Mouse (Mus musculus) c-Kit-positive CD71-positive TER-119-negative erythroid progenitor cells, embryonic 14.5 days (primary cell): Measurements from ENCODE around the gene Ddx24.
"Not testable (repeated sequence)": the region's sequence is repeated elsewhere in the genome, so short reads cannot be mapped to it uniquely, and the experiment has no call there.

ENCODE experiments used
- DNase-seq: peaks from one replicate; pipeline ENCODE4 v3.0.0-alpha.2; 2013; ENCODE audit warnings: low read depth

The Ddx24 gene

DNA sequence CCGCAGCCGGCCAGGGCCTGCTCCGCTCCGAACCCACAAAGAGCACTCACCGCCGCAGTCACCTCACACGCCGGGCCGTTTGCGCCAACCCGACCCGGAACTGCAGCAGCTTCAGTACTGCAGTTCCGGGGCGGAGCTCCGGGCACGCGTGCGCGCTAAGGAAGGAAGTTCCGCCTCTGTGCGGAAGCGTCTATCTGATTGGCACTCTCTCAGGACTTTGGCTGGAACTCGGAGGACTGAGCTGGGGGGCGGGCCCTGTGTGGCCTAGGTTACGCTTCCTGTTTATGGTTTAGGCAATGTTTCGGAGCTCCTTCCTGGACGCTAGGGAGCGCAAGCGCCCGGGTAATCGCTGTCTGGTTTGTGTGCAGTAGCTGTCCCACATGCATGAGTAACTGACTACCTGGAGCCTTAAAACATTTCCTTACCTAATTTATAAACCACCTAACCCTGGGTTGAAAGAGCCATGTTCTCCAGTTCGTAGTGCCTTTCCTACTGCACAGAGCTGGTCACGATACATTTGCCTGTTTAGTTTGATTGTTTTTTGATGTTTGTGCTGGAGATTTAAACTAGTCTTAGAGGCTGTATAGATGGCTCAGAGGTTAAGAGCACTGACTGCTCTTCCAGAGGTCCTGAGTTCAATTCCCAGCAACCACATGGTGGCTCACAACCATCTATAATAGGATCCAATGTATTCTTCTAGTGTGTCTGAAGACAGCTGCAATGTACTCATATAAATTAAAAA is at the start of gene Ddx24:
Ddx24 (minus strand) TSS at position 102 of the 742 bp plus-strand sequence.
- peak; percentile 95 for DNase-seq

DNA sequence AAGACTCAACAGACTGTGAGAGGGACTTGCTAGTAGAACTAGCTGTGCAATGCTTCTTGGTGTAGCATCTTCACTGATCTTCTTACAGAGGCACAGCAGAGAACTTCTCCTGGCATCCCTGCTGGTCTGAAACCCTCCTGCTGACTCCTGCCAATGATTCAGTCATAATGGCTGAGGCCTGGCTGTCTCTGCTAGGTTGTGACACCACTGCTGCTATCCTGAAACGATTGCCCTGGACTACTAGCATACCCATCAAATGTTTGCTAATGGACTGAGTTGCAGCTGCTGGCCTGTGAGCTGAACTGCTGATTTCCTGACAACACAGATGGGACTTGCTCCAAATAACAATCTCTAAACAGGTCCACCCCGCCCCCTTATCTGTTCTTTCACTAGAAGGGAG is 48.9 kb upstream of the Ddx24 start:
- no peak for DNase-seq

DNA sequence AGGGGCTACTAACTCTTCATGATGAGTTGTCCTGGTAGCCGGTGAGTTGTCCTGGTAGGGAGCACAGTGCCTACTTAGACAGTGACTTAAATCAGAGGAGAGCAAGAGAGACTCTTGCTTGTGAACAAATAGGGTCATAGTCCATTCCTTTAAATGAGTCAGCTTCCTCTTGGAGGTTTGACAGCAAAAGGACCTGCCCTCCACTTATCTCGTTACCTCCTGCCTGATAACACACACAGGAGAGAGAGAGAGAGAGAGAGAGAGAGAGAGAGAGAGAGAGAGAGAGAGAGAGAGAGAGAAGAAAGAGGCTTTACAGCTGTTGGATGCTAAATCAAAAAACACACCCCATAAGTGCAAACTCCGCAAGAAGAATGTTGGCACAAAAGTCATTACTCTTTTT is 31.5 kb upstream of the Ddx24 start, which contains the start of gene Ifi27l2b:
Ifi27l2b (minus strand) TSS at position 84 of the 400 bp plus-strand sequence.
- no peak for DNase-seq

DNA sequence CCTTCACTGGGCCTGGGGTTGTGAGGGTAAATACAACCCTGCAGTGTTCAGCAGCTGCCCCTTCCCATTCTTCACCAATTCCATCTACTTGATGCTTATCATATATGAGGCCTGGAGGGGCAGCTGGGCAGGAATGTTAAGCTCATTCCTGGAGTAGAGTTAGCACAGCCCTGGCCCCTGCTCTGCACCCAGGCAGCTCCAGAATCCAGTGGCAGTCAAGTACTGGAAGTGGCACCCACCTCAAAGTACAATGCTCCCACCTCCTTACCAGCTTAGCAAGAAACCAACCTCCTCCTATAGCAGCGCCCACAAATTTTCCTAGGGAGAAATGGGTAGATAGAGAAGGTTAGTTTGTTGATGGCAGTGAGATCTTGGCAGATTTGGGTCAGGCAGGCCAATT is 31.1 kb upstream of the Ddx24 start:
- not testable (repeated sequence) for DNase-seq

DNA sequence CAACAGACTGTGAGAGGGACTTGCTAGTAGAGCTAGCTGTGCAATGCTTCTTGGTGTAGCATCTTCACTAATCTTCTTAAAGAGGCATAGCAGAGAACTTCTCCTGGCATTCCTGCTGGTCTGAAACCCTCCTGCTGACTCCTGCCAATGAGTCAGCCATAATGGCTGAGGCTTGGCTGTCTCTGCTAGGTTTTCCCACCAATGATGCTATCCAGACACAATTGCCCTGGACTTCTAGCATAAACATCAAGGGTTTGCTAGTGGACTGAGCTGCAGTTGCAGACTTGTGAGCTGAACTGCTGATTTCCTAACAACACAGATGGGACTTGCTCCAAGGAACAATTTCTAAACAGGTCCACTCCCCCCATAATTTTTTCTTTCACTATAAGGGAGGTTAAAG is 27.7 kb upstream of the Ddx24 start:
- no peak for DNase-seq

DNA sequence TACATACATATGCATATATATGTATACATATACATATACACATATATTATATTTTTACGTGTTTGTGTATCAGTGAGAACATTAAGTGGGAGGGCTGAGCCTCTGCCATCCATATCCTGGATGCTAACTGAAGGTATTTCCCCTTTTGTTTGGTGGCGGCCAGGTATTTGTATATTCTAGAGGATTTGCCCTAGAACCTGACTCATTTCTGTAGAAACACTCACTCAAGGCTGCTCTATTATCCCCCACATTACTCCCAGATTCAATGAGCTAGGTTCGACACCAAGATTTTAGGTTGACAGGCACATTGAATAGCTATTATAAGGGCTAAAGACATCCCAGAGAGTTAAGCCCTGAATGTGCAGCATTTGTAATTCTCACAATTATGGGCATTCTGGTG is 19.4 kb upstream of the Ddx24 start:
- DNase-seq: no peak

DNA sequence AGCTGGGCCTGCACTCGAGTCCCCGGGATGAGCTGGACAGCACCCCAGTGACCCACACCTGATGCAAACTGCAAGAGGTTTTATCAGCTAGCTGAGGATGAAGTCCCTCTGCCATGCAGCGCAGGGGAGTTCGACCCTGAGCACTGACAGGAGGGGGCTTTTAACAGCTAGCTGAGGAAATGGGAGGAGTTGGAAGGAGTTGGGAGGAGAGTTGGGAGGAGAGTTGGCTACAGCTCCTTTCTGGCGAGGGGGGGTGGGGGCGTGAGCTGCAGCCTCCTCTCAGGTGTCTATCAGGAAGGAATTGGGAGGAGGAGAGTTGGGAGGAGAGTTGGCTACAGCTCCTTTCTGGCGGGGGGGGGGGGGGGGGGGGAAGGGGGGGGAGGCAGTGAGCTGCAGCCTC is 18.6 kb upstream of the Ddx24 start:
- not testable (repeated sequence) for DNase-seq

DNA sequence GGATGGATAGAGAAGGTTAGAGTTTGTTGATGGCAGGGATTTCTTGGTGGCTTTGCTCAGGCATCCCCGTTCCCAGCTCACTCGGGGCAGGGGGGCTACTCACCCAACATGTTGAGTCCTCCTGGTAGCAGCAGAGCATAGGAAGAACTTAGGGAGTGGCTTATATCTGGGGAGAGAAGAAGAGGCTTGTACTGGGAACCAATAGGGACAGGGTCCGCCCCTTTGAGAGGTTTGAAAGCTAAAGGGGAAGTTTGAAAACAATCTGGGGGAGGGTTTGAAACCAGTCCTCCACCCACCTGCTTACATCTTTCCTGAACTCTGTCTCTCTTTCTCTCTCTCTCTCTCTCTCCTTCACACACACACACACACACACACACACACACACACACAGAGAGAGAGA is 17.9 kb upstream of the Ddx24 start, which contains the start of gene Ifi27l2a:
Ifi27l2a (minus strand) TSS at position 157 of the 400 bp plus-strand sequence.
- no peak for DNase-seq

DNA sequence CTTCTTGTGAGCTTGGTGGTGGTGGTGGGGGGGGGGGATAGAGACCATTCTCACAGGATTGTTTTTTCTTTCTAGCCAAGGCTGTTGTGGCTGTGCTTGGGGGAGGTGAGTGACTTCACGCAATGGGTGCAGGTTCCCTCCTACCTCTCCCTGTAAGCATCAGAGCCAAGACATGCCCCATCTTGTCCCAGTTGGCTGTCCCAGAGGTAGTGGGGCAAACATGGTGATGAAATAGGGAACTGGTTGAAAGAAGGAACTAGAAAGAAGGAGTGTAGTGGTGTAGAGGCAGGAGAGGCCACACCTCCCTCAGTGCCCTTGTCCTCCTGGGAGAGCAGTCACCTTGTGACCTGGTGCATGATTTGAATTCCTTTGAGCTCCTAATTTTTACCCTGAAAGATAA is 12.0 kb upstream of the Ddx24 start:
- no peak for DNase-seq

DNA sequence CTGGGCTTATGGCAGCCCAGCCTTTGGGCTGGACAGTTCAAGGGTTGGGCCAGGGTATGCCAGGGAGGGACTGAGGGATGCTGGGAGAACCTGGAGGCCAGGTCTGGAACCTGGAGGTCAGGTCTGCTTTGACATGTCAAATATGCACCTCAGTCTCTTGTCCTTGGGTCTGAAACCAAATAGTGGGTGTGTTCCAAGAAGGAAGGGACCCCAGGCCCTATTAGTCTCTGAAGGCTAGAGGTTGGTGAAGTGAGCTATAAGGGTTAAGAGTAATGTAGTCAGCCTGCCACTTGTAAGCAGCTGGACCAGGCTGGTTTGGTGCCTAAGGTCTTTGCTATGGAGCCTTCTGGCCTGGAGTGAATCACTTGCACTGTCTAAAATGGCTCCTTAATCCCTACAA is 9.2 kb upstream of the Ddx24 start:
- DNase-seq: no peak

DNA sequence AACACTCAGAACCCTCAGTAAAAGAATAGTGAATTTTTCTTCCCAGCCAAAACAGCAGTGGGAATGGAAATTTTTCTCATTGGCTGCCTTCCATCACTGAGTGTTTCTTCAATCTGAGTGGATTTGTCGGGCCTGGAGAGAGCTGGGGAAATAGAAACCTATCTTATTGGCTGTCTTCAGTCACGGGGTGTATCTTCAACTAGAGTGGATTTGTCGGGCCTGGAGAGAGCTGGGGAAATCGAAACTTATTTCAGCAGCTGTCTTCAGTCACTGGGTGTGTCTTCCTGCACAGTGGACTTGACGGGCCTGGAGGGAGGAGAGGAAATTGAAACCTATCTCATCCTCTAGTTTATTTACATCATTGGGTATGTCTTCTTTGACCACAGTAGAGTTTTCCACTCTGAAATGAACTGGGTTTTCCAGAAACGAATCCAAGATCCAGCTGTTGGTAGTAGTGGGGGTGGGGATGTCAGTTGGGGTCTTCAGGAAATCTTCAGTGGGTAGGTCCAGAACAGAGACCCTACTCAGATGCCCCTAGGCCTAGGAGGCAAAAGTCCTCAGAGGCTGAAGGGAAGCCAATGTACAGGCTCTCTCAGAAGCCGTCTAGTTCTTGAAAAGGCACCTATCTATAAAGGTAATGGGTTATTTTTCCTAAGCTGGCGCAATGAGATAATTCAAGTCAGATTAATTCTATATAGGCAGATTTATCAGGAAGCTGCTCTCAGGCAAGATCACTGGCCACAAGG is 8.5 kb upstream of the Ddx24 start, which contains the start of gene Ifi27:
Ifi27 (plus strand) TSS at position 226 of the 746 bp plus-strand sequence.
- peak; percentile 17 for DNase-seq

DNA sequence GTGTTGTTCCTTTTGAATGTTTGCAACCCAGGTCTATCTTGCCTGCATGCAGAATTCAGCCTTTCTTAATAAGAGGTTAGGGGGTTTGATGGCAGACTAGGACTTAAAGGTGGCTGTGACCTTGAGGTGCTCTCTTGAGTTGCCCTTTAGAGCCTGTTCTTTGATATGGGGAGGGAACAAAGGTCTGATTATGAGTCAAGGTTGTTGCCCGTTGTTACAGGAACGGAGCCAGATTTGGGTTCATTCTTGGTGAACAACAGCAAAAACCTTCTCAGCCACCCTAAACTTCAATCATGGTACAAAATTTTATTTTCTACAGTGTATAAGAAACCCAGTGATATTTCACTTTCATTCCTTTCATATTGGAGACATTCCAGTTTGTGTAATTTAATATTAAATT is 7.8 kb upstream of the Ddx24 start:
- no peak for DNase-seq

DNA sequence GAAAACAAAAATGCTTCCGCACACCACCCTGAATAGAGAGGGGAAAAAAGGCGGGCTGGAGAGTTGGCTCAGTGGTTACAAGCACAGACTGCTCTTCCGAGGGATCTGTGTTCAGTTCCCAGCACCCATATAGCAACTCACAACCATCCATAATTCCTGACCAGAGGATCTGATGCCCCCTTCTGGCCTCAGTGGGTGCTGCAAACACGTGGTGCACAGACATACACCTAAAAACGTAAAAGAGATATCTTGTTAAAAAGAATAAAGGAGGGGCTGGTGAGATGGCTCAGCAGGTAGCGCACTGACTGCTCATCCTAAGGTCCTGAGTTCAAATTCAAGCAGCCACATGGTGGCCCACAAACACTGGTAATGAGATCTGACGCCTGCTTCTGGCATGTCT is 1.1 kb upstream of the Ddx24 start:
- DNase-seq: no peak

DNA sequence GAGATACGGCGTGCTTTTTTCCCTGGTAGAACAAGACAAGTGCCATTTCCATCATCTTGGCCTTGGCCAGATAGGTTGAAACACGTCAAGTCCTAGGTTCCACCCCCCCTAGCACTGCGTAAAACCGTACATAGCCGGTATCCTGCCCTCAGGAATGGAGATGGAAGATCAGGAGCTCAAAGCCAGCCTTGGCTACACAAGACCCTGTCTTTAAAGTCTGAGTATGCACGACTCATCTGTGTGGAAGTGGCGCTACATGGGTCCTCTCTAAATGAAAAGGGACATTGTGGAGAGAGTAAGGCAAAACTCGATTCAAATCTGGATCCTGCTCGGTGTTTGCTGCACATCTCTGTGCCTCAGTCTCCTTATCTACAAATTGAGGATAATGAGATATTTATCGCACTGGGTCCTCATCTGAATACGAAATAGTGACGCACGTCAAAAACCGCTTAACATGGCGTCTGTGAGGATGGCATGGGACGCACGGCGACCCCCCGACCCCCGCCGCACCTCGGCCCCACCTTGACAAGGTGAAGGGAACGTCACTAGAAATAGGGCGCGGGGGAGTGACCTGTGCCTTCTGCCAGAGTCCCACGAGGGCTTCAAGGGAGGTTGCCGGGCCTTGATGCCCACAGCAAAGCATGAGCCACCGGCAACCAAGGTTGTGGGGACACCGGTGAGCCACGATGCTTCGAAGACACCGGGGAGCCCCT is 458 bp downstream of the Ddx24 start:
- DNase-seq: peak; percentile 11

DNA sequence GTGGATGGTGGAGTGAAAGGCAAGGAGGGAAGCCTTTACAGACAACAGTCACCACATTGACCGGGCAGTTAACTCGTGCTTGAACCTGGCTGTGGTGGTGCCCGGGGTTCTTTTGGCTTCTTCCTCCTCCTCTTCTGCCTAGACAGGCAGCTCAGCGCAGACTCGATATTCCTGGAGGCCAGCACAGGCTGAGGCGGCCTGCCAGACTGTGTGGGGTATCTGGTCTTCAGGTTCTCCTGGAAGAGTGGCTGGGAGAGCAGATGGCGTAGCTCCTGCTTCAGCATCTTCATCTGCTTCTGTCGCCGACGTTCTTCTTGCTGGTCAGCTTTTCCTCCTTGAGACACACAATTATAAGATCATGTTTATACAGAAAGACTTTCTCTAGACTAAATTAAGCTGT is 17.5 kb downstream of the Ddx24 start:
- DNase-seq: no peak

DNA sequence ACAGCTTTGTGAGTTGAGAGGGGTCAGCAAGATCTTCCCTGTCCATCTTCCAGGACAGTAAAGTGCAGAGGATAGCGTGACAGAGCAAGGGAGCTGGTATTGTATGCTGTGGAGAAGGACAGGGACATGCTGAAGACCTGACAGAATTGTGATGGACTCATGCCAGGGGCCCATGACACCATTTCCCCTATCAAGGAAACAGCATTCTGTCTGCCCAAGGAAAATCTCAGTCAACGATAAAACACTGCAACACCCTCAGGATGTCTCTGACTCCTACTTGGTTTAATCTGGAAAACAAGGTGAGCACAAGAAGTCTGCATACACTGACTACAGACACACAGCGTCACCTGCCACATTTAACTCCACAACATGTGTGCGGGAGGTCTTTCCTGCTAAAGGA is 17.9 kb downstream of the Ddx24 start, which contains the start of gene 9330161L09Rik:
9330161L09Rik (minus strand) TSS at position 101 of the 400 bp plus-strand sequence.
- DNase-seq: no peak

DNA sequence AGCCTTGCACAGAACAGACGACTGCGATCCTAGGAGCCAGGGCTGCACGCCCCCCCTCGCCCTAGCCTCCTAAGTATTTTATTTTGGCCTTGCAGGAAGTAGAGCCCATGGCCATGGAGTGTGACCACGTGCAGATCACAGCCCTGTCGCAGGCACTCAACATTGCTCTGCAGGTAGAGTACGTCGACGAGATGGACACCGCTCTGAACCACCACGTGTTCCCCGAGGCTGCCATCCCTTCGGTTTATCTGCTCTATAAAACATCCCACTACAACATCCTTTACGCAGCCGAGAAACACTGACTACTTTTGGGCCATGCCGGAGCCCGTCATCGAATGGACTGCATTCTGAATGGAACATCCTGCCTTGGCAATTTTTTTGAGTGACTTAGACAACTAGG is 21.5 kb downstream of the Ddx24 start:
- no peak for DNase-seq

DNA sequence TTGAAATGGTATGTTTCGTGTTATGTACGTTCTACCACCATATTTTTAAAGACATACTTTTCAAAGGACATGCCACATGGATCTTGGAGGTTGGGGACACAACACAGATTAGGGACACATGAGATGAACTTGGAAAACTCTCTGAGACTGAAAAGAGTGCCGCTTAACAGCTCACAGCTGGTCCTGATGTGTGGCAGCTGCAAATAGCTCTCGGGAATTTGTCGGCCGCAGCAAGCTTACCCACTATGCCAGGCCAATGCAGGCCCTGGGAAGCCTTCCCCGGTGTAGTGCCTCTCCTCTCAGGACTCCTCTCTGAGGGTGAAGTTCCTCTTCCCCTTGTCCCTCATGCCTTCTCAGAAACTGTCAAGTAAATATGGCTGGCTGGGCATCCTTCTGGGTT is 28.9 kb downstream of the Ddx24 start:
- no peak for DNase-seq

DNA sequence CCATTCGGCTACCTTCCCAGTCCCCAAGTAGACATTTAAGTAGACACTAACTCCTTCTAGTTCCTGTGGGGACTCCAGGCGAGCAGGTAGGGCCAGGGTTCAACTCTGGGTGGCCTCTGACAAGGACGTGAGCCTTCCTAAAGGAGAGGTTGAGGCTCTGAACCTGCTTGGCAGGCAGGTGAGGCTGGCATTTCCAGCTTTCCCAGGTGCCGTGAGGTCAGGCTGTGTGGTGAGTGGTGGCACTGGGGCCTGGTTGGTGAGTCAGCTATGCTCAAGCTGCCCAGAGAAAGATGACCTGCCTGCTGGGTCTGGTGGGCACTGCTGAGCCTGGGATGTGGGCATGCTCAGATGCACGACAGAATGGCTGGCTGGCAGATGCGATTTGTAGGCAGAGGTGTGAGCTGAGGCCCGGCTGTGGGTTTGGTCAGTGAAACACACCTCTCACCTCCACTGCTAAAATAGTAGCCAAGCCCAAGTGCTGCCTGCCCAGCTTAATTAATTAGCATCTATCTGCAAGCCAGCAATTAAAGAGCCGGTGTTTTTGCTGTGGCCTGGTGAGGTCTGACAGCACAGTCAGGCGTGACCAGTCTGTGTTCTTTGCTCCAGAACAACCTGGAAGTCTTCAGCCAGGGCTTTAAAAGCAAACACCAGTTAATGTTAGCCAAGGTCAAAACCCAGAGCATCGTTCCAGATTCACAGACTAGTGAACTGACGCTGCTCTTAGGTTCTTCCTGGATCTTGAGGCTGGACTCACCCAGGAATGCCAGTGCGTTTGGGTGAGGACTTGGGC is 29.9 kb downstream of the Ddx24 start:
- DNase-seq: no peak

DNA sequence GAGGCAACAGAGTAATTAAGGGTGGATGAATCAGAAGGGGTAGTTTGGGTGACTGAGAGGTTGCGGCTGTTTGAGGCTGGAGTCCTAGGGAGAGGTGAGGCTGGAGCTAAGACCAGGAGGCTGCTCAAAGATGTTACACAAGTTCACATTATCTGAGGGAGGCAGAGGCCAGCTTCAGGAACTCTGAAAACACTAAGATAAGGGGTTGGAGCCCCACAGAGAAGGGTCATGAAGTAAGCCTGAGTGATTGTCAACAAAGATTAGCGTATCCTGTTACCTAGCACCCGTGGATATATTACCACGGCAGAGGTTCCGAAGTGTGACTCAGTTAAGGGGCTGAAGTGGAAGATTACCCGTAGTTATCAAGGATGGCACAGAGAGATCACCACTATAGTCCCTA is 32.1 kb downstream of the Ddx24 start:
- peak; percentile 91 for DNase-seq

DNA sequence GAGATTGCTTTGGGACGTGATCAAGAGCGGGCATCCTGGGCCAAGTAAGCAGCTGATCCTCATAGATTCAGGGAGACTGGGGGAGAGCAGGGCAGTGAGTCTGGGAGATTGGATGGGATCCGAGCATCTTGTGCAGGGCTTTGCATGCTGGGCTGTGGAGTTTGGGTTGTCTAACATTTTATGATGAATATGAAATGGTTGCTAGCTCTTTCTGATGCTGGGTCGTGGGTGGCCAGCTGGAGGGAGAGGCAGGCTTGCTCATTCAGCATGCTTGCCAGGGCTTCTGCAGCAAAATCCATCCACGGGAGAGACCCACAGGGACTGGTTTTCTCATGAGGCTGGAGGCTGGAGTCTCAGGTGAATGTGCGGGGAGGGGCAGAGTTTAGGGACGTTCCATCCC is 34.5 kb downstream of the Ddx24 start:
- no peak for DNase-seq

DNA sequence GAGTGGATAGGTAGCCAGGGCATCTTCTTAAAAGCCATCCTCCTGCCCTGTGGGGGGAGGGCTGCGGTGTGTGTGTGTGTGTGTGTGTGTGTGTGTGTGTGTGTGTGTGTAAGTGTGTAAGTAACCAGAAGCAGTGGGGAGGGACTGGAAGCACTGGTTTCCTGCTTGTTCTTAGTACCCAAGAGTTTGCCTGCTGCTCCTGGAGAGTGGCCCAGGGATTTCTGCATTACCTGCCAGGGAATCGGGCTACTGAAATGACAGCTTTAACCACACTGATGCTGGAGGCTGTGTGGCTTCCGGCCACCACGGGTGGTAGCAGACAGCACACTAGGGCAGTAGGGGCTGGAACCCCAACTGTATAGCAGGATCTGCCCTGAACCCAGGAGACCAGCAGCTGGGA is 35.6 kb downstream of the Ddx24 start:
- DNase-seq: no peak
